Mouse (Mus musculus) heart, adult 8-10 months (tissue): Measurements from ENCODE around the gene Casc3. TPM values are rescaled to one million over a fixed set of nuclear protein-coding genes. Genes with fewer than 3 reads are reported as not detected.

ENCODE experiments used
- DNase-seq: peaks from one replicate; pipeline ENCODE4 v3.0.0; 2022; ENCODE audit warnings: low spot score
- total RNA-seq, 4 experiments: library from RNA; stranded (reverse); gene quantifications; 2 replicates each; pipeline ENCODE4 v1.2.4; 2022

Casc3 gene
- total RNA-seq, 4 experiments from 2014 or later, result 16.0 to 20.9 (median 17.8) TPM

DNA sequence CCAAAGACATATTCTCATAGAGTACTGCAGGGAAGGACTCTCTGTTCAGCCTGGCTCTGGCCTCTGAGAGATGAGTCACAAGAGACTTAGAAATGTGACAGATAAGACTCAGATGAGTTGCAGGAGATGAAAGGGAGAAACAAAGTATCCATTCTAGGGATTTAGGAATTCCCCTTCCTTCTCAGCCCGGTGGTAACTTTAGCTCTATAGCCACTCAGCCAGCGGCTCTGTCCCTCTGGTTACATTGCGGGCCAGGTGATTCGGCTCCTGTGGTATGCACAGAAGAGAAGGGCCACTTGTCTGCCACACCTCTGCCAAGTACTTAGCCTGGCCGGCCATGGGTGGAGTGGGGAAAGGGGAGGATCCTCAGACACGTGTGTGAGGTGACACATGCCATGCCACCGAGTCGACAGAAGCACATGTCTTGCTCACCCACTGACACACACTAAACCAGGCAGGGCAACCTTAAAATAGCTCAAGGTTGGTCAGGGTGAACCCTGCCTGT is 32.0 kb upstream of the Casc3 start:
- DNase-seq, result peak; percentile 89

DNA sequence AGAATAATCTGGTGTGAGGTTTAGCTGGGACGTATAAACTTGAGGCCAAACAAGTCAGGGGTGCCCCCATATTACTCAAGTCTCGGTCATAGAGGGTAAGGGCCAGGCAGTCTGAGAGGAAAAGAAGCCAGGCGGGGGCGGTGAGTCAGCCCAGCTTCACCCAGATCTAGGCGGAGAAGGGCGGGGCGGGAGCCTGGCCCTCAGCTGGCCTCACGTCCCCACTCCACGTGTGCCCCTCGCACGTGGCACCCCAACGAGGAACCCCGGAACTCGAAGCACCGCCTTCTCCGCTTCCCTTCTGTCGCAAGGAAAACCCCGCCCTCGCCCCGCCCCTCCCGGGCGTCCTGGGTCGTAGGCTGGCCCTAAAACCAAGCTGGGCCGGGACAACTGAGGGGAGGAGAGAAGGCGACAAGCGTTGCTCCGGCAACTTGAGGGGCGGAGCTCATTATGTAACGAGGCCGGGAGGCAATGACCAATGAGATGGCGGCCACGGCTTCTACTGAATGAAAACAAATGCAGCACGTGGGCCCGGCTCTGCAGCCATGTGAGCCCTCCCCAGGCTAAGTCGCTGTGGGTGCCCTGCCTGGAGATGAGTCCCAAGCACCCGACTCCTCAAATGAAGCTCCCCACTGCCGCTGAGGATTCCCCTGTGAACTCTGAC is 30.9 kb upstream of the Casc3 start:
- DNase-seq, result peak; percentile 100

DNA sequence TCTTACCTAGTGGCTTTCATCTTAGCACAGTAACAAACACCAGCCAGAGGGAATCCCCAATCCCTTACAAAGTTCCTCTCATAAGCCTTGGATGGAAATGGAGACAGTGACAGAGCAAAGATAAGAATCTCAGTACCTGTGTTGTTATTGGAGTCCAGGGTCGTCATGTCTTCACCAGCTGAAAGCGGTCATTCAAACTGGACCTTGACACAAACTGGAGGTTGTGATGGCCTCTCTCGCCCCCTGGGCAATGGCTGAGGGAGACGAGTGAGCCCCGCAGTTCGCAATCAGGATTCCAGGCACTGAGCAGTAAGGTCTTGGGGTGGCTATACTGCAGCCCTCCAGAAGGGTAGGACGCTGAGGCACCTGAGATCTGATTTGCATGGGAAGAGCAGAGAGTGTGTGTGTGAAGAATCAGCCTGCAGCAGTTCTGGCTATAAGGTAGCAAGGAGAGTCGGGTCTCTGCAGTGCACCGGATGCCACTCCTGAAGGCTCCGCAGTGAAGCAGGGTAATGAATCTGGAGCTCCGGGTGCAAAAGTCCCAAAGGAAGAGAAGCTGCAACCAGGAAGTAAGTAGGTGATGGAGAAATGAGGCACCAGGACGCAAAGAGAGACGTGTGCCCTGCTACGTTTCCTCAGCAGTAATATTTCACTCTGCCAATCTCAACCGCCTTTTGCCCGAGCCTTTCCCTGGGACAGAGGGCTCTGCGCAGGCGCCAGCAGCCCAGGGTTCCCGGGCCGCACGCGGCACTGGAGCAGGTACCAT is 29.9 kb upstream of the Casc3 start, which contains the start of gene Nr1d1:
TSS of gene Nr1d1 (minus strand) at position 752 of the 766 bp plus-strand sequence.
- DNase-seq, result no peak

DNA sequence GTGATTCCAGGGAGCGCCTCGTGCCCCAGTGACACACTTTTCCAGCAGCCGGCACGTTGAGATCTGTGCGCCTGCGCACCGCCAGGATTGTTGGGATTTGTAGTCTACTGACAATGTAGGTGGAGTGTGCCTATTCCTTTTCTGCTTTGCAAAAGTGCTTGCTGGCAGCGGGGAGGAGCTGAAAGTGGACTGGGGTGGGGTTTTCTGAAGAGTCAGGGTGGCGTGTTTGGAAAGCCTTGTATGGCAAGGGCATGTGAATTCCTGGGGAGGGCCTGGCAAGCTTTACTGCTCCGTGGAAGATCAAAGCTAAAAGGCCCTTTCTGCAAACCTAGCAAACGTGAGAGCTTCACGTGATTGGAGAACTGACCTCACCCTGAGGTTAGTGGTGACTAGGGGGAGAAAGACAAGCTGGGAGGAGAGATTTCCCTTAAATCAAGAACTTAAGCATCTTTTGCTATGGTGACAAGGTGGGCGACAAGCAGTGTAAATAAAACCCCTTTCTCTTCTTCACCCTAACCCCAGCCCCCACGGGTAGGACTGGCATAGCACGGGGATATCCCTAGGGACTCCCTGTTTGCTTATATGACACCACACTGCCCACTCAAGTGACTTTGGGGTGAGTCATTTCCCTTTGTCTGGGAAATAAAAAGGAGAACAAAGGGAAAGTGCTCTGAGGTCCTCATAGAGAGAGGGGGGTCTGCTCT is 29.2 kb upstream of the Casc3 start:
- peak; percentile 100 for DNase-seq

DNA sequence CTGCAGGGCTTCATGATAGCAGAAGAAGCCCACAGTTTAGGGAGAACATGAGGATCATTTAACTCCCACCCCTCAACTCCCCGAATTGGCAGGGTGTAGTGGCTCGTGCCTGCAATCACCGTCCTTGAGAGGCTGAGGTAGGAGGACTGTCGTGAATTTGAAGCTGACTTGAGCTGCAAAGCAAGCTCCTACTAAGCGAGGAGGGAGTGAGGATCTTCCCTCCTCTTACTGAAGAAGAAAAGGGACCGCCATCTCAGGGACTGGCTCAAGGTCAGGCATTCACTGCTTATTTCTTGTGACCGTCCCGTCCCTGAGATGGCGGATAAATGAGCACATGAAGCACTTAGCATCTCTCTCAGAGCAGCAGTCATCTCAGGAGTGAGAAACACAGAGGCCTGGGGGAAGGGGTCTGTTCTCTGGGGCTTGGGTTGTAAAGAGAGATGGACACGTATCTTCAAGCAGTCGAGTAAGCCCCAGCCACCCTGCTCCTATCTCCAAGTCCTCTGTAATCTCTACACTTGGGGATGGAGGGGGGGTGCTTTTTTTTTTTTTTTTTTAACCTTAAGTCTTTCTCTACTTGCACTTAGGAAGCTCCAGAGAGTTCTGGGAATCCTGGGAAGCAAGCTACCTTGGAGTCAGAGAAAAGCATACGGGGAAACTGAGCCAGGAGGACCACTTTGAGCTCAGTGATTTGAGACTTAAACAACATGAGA is 28.5 kb upstream of the Casc3 start:
- DNase-seq, result no peak

DNA sequence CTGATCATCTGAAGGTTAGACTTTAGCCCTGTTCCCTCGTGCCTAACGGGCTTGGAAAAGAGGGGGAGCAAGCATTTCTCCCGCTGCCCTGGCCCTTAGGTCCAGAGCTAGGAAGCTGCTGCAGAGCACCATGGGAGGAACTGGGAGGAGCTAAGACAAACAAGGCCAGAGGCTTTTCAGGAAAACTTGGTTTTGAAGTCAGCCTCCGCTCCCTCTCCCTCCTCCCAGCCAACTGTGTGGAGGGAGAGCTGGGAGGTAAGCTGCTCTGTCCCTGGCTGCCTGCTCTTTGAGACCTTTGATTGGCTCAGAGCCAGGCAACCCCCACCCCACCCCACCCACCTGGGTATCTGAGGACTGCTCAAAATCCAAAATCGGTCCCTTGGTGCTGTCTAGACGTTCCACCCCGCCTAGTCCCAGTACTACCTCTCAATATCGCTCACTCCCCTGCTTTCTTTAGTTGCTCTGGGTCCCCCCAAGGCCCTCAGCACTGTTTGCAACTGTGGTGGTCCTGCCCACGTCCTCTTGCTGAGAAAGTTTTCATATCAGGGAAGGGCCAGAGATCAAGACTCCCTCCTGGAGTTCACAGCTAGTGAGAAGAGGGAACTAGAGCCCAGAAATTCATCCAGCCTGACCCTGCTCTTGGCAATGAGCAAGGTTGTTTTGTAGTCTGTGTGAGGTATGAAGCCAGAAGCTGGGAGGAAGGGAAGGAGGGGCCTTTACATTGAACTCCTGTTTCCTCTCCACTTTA is 27.7 kb upstream of the Casc3 start:
- DNase-seq, result peak; percentile 87

DNA sequence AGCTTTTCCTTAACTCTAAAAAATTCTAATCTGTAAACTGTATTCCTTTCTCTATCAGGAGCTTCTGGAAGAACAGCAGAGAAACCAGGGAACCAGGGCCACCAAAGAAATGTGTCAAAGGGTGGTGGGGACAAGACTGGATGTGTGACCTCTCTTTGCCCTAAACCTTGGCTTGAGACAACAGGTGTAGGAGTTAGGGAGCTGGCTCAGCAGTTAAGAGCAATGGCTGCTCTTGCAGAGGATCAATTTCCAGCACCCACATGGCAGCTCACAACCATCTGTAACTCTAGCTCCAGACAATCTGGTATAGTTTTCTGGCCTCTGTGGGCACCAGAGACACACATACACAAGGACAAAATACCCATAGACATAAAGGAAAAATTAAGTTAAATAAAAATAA is 26.8 kb upstream of the Casc3 start:
- no peak for DNase-seq

DNA sequence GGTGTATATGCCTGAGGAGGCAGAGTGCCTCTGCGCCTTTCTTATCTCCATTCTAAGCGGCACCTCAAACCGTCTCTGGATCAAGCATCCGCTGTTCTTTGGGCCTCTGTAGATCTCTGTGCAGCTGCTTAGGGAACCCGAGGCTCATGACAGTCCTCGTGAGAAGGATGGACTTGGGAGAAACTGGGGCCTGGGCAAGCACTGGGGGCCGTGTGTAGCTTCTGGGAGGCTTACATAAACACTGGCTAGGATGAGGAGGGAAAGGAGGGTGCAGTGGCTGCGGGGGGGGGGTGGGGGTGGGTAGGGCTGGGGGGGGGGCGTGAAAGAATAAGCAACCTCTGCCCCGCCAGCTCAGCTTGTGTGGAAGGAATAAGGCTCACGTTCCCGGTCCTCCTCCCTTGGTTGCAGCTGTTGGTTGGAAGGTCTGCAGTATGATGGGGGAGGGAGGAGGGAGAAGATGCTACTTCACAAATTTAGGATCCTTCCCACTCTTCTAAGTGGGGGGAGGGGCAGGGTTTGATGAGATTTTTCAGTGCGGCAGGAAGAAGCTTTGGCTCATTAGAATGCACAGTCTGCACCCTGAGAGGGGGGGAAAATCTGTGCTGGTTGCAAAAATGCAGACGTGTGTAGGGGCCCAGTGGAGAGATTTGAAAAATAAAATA is 22.7 kb upstream of the Casc3 start:
- no peak for DNase-seq

DNA sequence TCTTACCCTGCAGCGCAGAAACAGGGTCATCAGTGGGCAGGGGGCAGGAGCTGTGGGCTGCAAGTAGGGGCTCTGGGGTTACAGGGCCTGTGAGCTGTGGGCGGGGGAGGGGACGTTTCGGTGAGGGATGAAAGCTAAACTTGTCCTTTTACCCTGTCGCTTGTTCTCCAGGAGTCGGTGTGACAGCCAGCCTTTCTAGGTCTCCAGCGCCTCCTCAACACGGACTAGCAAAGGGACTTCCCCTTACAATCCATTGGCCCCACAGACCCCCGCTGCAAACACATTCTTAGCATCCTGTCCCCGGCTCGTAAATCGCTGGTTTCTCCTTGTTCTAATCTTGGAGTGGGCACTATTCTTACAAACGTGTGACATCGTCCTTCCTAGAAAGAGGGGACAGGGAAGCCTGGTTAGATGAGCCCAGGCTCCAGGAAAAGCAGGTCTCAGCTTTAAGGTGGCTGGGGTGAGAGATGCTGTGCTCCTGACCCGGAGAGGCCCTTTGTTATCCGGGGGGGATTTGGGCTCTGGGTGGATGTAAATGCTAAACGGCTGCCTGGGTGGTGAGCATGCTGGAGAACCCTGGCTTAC is 22.0 kb upstream of the Casc3 start:
- DNase-seq, result no peak

DNA sequence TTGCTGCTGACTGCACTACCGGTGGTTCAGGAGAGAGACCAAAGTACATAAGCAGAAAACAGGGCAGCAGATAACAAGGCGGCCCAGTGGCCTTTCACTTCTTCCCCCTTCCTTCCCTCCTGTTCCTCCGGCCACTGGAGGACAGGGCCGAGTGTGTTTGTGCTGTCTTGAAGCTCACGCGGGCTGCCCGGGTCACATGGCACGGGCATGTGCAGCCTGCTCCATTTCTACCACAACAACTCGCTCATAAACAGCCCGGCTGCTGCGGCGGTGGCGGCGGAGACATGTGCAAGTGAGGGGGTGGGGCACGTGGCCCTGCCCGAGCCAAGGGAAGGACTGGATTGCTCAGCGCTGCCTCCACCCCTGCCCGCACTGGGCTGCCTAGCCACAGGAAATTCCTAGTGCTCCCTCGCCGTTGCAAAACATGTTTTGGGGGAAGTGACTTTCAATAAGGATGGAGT is 21.4 kb upstream of the Casc3 start:
- DNase-seq, result peak; percentile 98

DNA sequence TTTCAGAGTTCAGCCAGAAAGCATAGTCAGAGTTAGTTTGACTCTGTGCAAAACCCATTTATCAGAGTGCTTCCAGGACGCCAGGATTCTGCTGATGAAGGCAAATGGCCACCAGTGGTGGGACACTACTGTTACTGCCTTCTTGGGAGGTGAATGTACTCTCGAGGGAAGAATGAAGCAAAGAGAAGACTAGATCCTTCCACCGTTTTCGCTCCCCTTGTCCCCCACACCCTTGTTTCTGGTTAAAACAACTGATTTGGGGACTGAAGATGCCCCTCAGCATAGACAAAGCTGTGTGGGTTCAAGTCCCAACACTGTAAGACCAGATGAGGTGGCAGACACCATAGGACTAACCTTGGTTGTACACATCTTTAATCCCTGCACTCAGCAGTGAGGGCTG is 20.6 kb upstream of the Casc3 start:
- DNase-seq, result no peak

DNA sequence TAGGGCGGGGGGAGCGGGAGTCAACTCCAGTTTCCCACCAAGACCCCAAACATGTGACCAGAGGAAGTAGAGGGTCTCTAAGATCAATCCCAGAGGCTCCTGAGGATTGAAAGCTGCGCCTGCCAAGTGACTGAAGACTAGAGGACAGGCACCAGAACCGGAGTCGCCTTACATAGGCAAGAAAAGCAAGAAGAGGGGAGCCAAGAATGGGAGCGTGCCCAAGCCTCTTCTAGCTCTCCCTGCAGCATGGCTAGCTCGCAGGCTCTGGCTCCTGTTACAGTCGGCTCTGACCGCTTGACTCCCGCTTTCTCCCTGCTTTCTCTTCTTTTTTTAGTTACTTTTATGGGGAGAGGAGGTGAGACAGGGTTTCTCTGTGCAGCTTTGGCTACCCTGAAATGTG is 19.5 kb upstream of the Casc3 start:
- DNase-seq, result no peak

DNA sequence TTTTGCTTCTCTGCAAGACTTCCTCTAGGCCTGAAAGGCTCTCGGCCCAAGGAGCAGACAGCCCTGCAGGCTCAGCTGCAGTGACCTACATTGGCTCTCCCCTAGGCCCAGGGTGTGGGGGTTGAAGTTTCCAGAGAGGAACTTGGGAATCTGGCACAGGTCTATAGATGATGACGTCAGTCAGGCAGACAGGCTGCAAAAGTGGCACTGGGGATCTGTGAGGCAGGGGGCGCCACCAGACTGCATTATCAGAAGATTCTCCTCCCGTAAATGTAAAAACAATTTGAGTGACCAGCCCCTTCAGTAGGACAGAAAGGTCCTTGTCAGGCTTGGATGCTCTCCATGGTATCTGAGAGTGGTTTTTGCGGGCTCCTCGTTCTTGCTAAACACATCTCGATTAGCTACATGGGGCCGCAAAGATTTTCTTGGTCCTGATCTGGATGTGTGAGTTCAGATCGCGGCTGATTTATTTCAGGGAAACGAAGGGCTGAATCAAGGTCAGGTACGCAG is 18.9 kb upstream of the Casc3 start:
- peak; percentile 93 for DNase-seq

DNA sequence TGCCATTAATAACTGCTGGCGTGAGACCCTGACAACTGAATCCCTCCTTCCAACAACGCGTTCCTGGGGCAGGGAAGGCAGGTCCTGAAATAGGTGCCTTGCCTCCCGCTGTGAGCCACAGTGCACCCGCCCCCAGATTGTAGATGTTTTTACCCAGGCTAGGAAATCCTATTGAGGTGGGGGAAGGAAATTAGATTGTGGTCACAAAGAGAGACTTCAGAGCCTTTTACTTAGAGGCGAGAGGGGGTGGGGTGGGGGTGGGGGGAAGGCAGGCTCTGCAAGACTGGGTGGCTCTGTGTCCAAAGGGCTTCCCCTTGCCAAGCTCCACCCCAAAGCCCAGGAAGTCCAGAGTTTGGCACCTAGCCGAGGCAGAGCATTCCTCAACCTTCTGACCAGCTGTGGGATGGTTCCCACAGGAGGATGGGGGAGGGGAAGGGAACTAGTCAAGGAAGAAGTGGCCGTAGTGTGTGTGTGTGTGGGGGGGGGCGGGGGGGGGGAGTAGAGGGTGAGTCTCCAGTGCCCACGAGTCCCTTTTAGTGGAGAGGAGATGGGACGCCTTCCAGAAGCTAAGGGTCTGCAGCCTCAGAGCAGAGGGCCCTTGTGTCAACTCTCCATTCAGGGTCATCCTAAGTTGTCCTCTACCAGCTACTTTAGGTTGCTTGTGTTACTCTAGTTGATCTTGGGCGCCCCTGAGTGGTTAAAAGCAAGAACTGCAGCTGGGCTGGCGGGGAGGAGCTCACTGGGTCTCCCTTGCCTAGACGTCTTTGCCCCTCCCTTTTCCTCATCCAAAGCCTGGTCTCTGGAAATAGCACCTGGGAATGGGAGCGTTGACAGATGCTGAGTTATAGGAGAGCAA is 18.1 kb upstream of the Casc3 start:
- peak; percentile 100 for DNase-seq

DNA sequence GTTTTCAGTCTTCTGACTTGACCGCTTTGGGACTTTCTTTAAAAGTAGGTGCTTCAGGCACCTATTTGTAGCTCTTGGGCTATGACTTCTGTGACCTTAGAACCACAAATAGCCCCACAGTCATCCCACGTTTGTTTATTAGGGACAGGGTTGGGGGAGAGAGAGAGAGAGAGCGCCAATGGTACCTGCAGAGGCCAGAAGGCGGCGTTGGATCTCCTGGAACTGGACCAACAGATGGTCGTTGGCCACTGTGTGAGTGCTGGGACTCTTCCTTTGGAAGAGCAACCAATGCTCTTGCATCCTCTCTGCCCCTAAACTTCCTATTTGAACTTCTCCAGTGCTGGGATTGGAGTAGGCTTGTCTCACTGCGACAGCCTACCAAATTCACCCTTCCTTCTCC is 17.5 kb upstream of the Casc3 start:
- DNase-seq, result no peak

DNA sequence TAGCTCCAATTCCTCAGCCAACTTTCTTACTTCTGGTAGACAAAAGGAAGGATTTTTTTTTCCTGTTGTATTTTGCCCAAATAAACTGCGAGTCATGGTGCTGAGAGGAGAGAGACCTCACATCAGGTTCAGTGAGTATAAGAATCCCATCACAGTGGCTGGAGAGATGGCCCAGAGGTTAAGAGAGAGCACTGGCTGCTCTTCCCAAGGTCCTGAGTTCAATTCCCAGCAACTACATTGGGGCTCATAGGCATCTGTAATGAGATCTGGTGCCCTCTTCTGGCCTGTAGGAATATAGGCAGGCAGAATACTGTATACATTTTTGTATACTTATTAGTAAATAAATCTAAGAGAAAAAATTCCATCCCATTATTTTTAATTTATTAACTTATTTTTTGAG is 17.0 kb upstream of the Casc3 start:
- DNase-seq, result no peak

DNA sequence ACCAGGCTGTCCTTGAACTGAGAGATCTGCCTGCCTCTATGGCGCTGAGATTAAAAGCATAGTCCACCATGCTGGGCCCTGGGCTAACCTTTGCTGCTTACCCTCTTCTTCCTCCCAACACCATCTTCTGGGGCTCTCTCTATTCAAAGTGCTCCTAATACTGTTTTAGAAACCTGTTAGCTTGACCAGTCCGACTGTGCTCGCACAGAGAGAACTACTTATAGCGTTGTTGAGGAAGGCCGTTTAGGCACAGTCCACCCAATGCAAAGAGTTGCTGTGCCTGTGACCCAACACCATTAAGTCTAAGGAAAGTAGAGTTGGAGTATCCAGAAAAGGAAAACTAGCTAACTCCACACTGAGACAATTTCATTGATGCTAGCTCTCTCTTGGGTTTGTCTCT is 16.6 kb upstream of the Casc3 start:
- DNase-seq, result no peak

DNA sequence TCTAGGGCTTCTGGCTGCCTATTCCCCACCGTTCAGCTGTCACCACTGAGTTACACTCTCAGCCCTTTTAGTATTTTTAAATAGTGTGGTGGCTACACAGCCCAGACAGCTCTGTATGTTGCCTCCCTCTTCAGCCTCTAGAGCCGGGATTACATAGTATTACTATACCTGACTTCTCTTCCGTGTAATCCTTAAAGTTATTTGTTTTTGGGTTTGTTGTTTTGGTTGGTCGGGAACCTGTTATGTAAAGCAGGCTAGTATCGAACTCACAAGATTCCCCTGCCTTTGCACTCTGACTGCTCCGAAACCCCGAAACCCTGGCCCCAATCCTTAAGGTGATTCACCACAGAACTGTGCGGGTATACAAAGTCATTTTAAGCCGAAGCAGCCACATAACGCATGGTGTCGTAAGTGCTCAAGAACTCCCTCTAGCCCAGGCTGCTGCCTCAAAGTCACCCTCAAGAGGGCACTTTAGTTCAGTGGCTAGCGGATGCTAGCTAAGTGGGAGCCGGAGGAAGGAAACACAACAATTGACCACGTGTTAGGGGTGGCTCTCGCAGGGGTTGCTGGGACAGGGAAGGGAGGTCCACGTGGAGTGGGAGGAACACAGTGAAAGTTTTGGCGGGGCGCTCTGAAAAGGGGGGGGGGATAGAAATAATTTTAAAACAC is 16.0 kb upstream of the Casc3 start:
- peak; percentile 97 for DNase-seq
